Mouse (Mus musculus) lung, embryonic 16.5 days (tissue): ENCODE results near the gene 4933414I15Rik. TPM values are rescaled to one million over a fixed set of nuclear protein-coding genes. Genes with fewer than 3 reads are reported as not detected.
A peak's percentile ranks its signal among the peaks of the same experiment; 100 is the strongest.

Experiments
- ATAC-seq: fragments of 200-750 bp; cut with Nextera tagmentation; 2 replicates; pipeline ENCODE4 v1.8.0; 2017; ENCODE audit warnings: low read depth, mild to moderate bottlenecking, moderate library complexity
- H3K27ac ChIP-seq: fragments of 300-500 bp; sonication (generic); 2 replicates; pipeline ENCODE4 v1.5.1; 2014; ENCODE audit warnings: mild to moderate bottlenecking, control low read depth, low read length
- H3K27me3 ChIP-seq: fragments of 300-500 bp; sonication (generic); 2 replicates; pipeline ENCODE4 v1.6.1; 2014; ENCODE audit warnings: low read depth, low read length, mixed read lengths; ENCODE audit not compliant: control insufficient read depth, insufficient read depth
- H3K36me3 ChIP-seq: fragments of 300-500 bp; sonication (generic); 2 replicates; pipeline ENCODE4 v1.6.1; 2014; ENCODE audit warnings: low read length; ENCODE audit not compliant: control insufficient read depth, insufficient read depth
- H3K4me1 ChIP-seq: fragments of 300-500 bp; sonication (generic); replicated peaks from 2 replicates; pipeline ENCODE4 v1.6.1; 2014; ENCODE audit warnings: low read length, mixed read lengths; ENCODE audit not compliant: control insufficient read depth, insufficient read depth
- H3K4me2 ChIP-seq: fragments of 300-500 bp; sonication (generic); 2 replicates; pipeline ENCODE4 v1.6.1; 2014; ENCODE audit warnings: low read depth, low read length, control low read depth
- H3K4me3 ChIP-seq: fragments of 300-500 bp; sonication (generic); 2 replicates; pipeline ENCODE4 v1.5.1; 2014; ENCODE audit warnings: mild to moderate bottlenecking, low read length, control low read depth
- H3K9ac ChIP-seq: fragments of 300-500 bp; sonication (generic); 2 replicates; pipeline ENCODE4 v1.6.1; 2014; ENCODE audit warnings: low read length, control low read depth
- H3K9me3 ChIP-seq: fragments of 300-500 bp; sonication (generic); 2 replicates; pipeline ENCODE4 v1.6.1; 2016; ENCODE audit warnings: low read length; ENCODE audit not compliant: control insufficient read depth
- WGBS: fragments of 180-500 bp; shearing (Covaris S2); extraction: QIAGEN DNeasy Blood & Tissue Kit; methylation state at CpG from one replicate; pipeline ENCODE4 v1.1.7; 2014; 5-methylcytosine and 5-hydroxymethylcytosine counted together
- polyA plus RNA-seq: library from polyadenylated mRNA; unstranded; fragments of >200 nt; fragmentation: Nextera tagmentation; extraction: Ambion mirVana; gene quantifications from 2 replicates; pipeline ENCODE4 v1.2.1, GENCODE M21; 2015

Gene 4933414I15Rik
- polyA plus RNA-seq, 1 experiment from 2014 or later = not detected

- Histone ChIP-seq H3K9me3 (no peaks in the 10 kb centered on the region), H3K27me3 (no peaks in the 10 kb centered on the region), H3K36me3 (no peaks in the 10 kb centered on the region), H3K4me2 (no peak overlapping the region), H3K4me1 (no peaks in the 10 kb centered on the region), H3K27ac (no peak overlapping the region), H3K9ac (no peak overlapping the region), H3K4me3 (no peak overlapping the region)
- 75% methylated on average over 8 of the region's 8 CpGs for WGBS
- ATAC-seq = no peak
Measured at GRCm38 (mm10) chr11:50938435-50938834, 5.1 kb downstream of the 4933414I15Rik start.

GRCm38 (mm10) chr11:50932040-50932439, 11.5 kb downstream of the 4933414I15Rik start:
- H3K4me3 ChIP-seq = no peak overlapping the region; the same call in 1 of the 2 replicates
- no peak overlapping the region for H3K9ac ChIP-seq
- no peak for ATAC-seq
- H3K27me3 ChIP-seq = no peaks in the 10 kb centered on the region
- WGBS = 84% methylated on average over 1 of the region's 1 CpGs
- H3K4me1 ChIP-seq = no peaks in the 10 kb centered on the region; the same call in 1 of the 2 replicates
- no peaks in the 10 kb centered on the region for H3K36me3 ChIP-seq
- H3K9me3 ChIP-seq = no peaks in the 10 kb centered on the region
- H3K27ac ChIP-seq = no peak overlapping the region
- H3K4me2 ChIP-seq = peak overlapping the region; percentile 97

- no peak within 1 kb of the TSS for H3K27ac ChIP-seq
- peak; percentile 96 for ATAC-seq
- under 1% methylated on average over 18 of the region's 18 CpGs for WGBS
Measured at GRCm38 (mm10) chr11:50931451-50931866, 12.1 kb downstream of the 4933414I15Rik start, which contains the start of gene Zfp354b. Zfp354b (minus strand) TSS chr11:50931633.

GRCm38 (mm10) chr11:50931021-50931420, 12.5 kb downstream of the 4933414I15Rik start:
- peak; percentile 47 for ATAC-seq
- no peaks in the 10 kb centered on the region for H3K27me3 ChIP-seq
- peak overlapping the region; percentile 97 for H3K4me2 ChIP-seq
- peak overlapping the region; percentile 65 for H3K9ac ChIP-seq
- H3K9me3 ChIP-seq = no peaks in the 10 kb centered on the region
- H3K27ac ChIP-seq = no peak overlapping the region
- H3K4me1 ChIP-seq = no peaks in the 10 kb centered on the region; the same call in 1 of the 2 replicates
- H3K36me3 ChIP-seq = no peaks in the 10 kb centered on the region
- WGBS = under 1% methylated on average over 16 of the region's 16 CpGs
- peak overlapping the region; percentile 56 for H3K4me3 ChIP-seq

More at GRCm38 (mm10) chr11:50931451-50931866, 12.1 kb downstream of the 4933414I15Rik start, which contains the start of gene Zfp354b:
- Histone ChIP-seq H3K27me3 (no peaks in the 10 kb centered on the region), H3K4me2 (peak within 1 kb of the TSS; percentile 97), H3K36me3 (no peaks in the 10 kb centered on the region), H3K9me3 (no peaks in the 10 kb centered on the region), H3K4me1 (no peaks in the 10 kb centered on the region; the same call in 1 of the 2 replicates), H3K4me3 (peak within 1 kb of the TSS; percentile 56), H3K9ac (peak within 1 kb of the TSS; percentile 65)

GRCm38 (mm10) chr11:50930469-50931014, 13.0 kb downstream of the 4933414I15Rik start:
- 12% methylated on average over 14 of the region's 14 CpGs for WGBS
- Histone ChIP-seq H3K9ac (peak overlapping the region; percentile 65), H3K4me1 (no peaks in the 10 kb centered on the region; the same call in 1 of the 2 replicates), H3K4me3 (peak overlapping the region; percentile 56), H3K36me3 (no peaks in the 10 kb centered on the region), H3K27me3 (no peaks in the 10 kb centered on the region), H3K9me3 (no peaks in the 10 kb centered on the region), H3K4me2 (peak overlapping the region; percentile 97), H3K27ac (no peak overlapping the region)
- no peak for ATAC-seq

GRCm38 (mm10) chr11:50915671-50916320, 27.8 kb downstream of the 4933414I15Rik start, which contains the start of gene Zfp2:
Zfp2 (minus strand) TSS chr11:50916165.
- peak; percentile 99 for ATAC-seq
- peak within 1 kb of the TSS; percentile 93 for H3K9ac ChIP-seq
- H3K4me3 ChIP-seq = peak within 1 kb of the TSS; percentile 90
- H3K36me3 ChIP-seq = peaks cover 11% of the 10 kb centered on the region
- WGBS = under 1% methylated on average over 47 of the region's 47 CpGs
- peak within 1 kb of the TSS; percentile 52 for H3K27ac ChIP-seq
- peak within 1 kb of the TSS; percentile 55 for H3K4me2 ChIP-seq
- H3K27me3 ChIP-seq = no peaks in the 10 kb centered on the region
- H3K4me1 ChIP-seq = no peaks in the 10 kb centered on the region
- 0 out of 2 replicates have a peak, but pooled peaks cover 2% of the 10 kb centered on the region for H3K9me3 ChIP-seq

- H3K4me2 ChIP-seq = no peak overlapping the region
- peaks cover 20% of the 10 kb centered on the region for H3K36me3 ChIP-seq
- no peak for ATAC-seq
- no peaks in the 10 kb centered on the region for H3K4me1 ChIP-seq
- 0 out of 2 replicates have a peak, but pooled peaks cover 2% of the 10 kb centered on the region for H3K9me3 ChIP-seq
- WGBS = 88% methylated on average over 3 of the region's 3 CpGs
- H3K27ac ChIP-seq = no peak overlapping the region
- H3K27me3 ChIP-seq = no peaks in the 10 kb centered on the region
- H3K4me3 ChIP-seq = no peak overlapping the region
- no peak overlapping the region for H3K9ac ChIP-seq
Measured at GRCm38 (mm10) chr11:50914461-50914860, 29.1 kb downstream of the 4933414I15Rik start.

GRCm38 (mm10) chr11:50913301-50913700, 30.3 kb downstream of the 4933414I15Rik start:
- H3K36me3 ChIP-seq = peaks cover 31% of the 10 kb centered on the region
- H3K9ac ChIP-seq = no peak overlapping the region
- no peak overlapping the region for H3K4me2 ChIP-seq
- H3K27ac ChIP-seq = no peak overlapping the region
- ATAC-seq = no peak
- H3K9me3 ChIP-seq = 0 out of 2 replicates have a peak, but pooled peaks cover 2% of the 10 kb centered on the region
- H3K4me1 ChIP-seq = no peaks in the 10 kb centered on the region
- 85% methylated on average over 1 of the region's 1 CpGs for WGBS
- no peaks in the 10 kb centered on the region for H3K27me3 ChIP-seq
- H3K4me3 ChIP-seq = no peak overlapping the region

- H3K27me3 ChIP-seq = no peaks in the 10 kb centered on the region
- H3K27ac ChIP-seq = no peak overlapping the region
- H3K9me3 ChIP-seq = peaks cover 18% of the 10 kb centered on the region
- no peak overlapping the region for H3K4me2 ChIP-seq
- ATAC-seq = no peak
- no peaks in the 10 kb centered on the region for H3K4me1 ChIP-seq
- H3K36me3 ChIP-seq = peaks cover 68% of the 10 kb centered on the region
- WGBS = 91% methylated on average over 5 of the region's 5 CpGs
- no peak overlapping the region for H3K9ac ChIP-seq
- H3K4me3 ChIP-seq = no peak overlapping the region
Measured at GRCm38 (mm10) chr11:50908136-50908535, 35.4 kb downstream of the 4933414I15Rik start.
